Mouse (Mus musculus) retina, adult 2 months (tissue): ENCODE results near the gene Abhd6.
"Not testable (repeated sequence)": the region's sequence is repeated elsewhere in the genome, so short reads cannot be mapped to it uniquely, and the experiment has no call there.

Experiments used
- DNase-seq: peaks from one replicate; pipeline ENCODE4 v3.0.0-alpha.2; 2012; ENCODE audit warnings: low read depth, low spot score

Gene Abhd6

DNA sequence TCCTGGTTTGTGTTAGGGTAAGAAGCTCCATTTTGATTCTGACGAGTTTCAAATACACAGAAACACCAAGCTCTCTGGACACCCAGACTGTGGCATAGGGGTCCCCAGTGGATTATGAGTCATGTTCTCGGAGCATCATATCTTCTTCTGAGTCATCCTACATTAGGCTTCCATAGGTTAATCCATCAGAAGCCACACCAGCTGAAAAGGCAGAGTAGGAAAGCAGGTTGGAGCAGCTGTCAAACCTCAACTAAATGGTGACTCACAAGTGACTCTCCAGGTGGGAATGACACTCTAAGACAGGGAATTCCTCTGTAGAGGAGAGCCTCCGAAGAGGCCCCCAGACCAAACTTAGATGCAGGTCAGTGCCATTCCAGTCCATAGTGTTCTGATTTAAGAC, 3.7 kb upstream of the Abhd6 start:
- no peak for DNase-seq

DNA sequence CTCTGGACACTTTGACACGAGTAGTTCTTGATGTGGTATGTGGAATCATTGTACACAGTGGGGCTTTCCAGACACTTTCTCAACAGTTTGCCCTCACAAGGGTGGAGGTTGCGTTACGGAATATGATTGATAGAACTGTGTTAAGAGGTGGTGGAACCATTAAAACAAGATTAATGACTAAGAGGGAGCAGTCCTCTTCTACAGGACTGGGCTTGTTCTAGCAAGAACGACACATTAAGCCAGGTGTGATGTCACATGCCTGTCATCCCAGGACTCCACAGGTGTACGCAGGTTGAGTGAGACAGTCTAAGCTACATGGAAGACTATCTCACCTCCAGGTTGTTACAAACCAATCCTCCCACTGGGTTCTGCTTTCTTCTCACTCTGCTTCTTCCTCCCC, 3.3 kb upstream of the Abhd6 start:
- no peak for DNase-seq

DNA sequence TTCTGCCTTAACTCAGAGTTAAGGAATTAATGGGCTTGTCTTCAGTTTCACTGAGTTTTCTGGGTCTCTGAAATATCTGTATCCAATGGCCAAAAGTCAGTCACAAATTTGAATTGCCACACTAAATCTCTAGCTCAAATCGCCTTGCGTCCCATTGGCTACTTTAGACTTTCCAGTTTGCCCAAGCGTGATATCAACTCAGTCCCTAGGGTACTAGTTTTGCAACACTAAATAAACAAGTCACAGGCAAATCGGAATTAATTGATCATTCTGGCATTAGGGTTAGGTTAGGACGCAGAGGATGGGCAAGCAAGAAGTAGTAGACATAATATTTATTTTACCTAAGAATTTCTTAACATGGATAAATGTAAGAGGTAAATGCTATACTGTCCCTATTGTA, 2.5 kb upstream of the Abhd6 start:
- DNase-seq: no peak

DNA sequence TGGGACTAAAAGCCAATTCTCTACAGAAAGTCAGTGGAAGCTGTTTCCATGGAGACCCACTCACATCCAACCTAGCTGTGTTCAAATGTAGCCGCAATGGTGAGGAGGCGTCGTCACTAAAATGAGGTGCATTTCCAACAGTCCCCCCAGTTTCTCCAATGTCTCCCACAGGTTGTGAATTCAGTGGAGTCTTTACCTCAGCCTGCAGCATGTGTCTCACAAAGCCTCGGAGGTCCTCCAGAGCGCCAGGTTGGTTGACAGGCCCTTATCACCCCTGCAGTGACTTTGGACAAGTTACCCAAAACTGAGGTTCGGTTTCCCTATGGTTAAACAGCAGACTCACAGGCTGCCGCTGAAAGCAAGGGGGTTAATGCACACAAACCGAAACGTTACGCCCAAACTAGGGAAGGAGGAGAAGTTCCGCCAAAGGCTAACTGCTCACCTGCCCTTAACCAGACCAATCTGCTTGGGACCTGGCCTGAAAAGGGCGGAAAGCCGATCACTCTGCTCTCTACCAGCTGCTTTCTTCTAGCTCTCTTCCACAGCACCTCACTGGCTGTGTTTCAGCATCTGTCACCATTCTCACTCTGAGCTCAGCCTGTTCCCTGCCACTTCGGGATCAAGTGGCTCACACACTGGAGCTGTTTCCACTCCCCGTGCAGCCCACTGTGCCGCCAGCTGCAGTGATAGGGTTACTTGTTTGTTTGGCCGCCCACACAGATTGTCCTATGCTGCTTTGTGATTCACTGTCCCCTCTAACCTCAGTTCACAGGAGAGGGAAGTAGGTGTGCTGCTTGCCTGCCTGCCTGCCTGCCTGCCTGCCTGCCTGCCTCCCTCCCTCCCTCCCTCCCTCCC, 1.6 kb upstream of the Abhd6 start:
- DNase-seq: no peak

DNA sequence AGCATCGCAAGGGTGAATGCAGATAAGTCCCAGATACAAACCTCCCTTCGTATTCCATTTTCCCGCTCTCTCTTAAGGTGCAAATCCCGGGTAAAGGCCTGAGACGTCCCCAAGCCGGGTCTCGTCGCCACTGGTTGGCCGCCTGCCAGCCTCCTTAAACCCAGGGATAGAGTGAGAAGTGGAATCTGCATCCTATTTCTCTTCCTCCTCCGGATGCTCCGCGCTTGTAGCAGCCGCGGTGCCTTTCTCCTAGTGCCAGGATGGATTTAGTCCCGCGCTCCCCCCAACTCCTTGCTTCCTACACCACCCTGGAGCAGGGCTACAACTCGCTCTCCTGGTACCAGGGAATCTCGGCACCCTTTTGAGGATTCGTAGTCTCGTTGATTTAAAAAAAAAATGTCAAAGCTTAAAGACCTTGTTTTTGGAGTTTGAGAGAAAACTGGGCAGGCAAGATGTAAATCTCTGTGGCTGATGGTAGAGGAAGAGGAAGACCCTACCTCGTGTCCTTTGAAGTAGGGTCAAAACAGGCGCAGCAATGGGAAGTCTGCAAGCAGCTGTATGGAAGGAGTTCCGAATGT, 480 bp downstream of the Abhd6 start:
- DNase-seq: peak; percentile 33

DNA sequence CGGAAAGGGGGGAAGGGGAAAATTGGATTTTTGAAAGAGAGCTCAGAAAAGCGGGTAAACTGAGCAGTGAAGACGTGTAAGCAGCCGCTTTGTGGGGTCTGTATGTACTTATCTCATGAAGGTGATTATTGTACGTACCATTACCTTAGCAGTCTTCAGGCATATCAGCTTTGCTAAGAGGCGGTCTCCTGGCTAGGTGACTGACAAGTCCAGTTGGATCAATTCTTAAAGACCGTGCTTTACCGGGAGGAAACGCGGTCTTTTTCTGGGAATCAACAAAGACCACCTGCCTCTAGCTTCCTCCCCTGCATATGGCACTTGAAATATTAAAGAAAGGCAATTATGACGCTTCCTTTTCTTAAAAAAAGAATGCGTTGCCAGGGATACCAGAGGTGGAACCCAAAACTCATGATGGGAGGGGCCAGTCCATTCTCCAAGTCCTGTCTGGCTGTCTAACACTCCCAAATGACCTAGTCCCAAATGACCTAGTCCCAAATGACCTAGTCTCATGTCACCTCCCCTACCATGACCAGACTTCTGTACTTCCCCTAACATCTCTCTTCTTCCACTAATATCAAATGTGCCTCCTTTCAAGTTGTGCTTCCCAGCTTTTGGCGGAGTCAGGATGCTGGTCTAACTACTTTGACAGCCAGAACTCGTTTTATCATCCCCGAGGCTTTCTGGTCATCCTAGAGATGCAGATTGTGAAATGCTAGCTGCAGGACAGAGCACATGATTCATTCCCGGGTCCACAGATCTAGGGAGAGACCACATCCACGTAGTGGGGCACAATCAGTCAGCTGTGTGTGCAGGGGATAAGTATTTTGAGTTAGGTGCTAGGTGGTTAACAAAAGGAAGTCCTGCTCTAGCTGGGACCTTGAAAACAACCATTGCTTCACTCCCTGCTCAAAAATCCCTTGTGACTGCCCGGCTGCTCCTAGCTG, 1.3 kb downstream of the Abhd6 start:
- DNase-seq: no peak

DNA sequence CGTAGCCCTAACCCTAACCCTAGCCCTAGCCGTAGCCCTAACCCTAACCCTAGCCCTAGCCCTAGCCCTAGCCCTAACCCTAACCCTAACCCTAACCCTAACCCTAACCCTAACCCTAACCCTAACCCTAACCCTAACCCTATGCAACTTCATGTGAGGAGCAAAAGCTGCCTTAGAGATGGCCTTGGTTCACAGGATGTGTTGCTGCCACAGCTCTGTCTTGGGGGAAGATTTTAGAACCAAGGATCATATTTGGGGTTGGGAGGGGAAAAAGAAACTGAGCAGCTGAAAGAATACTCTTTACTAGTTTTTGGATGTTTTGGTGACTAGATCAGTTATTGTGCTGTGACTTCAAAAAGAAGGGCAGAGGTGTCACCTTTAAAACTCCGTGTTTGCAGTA, 3.4 kb downstream of the Abhd6 start:
- DNase-seq: not testable (repeated sequence)

DNA sequence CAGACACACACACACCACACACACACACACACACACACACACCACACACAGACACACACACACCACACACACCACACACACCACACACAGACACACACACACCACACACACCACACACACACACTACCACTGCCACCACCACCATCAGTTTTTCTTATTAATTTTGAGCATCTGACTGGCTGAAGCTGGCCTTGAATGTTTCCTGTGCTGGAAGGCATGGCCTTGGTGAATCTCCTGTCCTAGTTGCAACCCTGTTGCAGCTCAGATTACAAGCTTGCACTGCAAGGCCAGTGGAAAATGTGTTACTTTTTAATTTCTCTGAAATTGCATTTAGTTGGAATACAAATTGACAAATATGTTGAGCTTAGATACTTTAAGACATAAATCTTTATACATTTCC, 4.4 kb downstream of the Abhd6 start:
- DNase-seq: no peak

DNA sequence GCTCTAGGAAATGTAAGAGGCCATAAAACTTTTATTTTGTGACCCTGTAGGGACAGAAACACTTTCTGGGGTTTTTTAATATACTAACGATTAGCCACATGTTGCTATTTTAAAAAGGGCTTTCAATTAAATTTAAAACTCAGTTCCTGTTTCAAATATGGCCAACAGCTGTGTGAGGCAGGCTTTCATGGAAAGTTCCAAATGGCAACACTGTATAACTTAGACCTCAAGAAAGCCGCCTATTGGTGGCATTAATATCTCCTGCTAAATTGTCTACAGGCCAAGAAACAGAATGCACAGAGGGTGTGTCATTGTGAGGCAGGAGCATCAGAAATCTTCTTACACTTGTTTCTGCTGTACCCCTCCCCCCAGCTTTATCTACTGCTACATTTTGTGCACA, 4.8 kb downstream of the Abhd6 start:
- DNase-seq: no peak

DNA sequence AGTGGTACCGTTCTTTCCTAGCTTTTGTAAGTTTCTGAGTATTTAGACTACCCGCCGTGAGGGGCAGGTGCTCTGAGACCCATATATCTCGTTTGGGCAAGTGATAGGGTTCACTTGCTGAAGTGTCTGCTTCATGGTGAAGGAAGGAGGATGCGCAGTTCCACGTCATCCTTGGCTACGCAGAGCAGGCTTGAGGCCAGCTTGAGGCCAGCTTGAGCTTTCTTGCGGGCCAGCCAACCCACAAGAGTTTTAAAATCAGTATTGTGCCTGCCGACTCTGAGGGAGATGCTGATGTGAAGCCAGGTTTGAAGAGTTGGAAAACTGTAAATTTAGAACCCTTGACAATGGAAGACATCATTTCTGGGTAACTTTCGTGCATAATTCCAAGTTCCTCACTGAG, 5.2 kb downstream of the Abhd6 start:
- DNase-seq: no peak

DNA sequence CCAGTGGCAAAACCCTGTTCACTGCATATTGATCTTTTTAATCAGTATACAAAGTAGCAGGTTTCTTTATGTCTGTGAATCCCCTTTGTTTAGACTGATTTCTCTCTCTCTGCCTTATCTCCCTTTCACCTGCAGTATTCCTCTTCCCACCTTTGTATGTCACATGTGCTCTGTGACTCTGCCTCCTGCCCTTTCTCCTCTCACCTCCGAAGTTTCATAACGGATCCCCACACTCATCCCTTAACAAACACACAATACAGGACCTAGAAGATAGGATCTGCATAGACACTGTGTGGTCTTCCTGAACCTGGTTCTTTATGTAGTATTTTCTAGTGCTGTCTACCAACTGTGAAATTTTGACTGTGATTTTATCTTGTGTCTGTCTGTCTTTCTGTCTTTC, 8.6 kb downstream of the Abhd6 start:
- no peak for DNase-seq

DNA sequence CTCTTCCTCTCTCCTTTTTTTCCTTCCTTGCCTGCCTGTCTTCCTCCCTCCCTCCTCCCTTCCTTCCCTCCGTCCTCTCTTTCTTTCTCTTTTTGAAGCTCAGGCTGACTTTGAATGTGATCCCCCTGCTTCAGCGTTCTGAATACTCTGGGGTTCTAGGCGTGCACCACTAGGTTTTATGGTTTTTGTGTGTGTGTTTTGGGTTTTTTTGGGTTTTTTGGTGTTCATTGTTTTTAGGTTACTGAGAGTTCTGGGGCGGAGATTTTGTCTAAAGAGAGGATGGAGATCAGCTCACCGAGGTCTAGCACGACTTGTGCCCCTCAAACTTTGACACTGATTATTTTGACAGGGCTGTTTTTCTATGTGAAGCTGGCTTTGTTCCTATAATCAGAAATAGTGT, 9.2 kb downstream of the Abhd6 start:
- no peak for DNase-seq

DNA sequence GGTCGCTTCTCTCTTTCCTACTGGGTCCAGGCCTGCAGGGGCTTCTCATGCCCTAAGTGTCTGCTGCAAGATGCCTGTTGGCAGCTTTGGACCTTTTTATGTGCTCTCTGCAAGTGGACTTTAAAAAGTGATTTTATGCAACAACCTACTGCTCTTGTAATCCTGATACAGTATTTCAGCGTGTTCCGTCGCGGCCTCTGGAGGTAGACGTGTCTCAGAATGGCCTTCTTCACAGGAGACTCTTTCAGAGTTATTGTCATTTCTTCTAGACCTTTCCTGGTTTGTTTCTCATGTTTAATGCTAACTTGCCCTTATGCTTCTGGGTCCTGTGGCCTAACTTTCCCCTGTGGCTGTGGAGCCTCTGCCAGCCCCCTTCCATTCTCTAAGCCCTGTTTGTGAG, 13.1 kb downstream of the Abhd6 start:
- DNase-seq: no peak

DNA sequence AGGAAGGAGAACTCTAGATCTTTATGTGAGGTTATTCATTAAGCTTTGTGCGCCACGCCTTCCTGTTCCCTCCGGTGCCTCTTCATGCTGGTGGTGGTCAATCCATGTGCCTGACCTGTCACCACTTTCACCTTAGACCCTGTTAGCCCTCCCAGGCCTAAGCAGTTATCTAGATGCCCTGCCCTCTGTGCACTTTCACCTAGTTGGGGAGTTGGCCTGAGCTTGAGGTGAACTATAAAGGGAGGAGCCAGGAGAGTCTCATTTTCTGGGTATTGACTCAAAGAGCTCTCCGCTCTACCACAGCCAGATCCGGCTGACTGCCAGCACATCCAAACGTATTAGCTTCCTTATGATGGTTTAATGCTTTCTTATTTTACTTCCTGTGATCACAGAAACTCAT, 13.6 kb downstream of the Abhd6 start:
- no peak for DNase-seq

DNA sequence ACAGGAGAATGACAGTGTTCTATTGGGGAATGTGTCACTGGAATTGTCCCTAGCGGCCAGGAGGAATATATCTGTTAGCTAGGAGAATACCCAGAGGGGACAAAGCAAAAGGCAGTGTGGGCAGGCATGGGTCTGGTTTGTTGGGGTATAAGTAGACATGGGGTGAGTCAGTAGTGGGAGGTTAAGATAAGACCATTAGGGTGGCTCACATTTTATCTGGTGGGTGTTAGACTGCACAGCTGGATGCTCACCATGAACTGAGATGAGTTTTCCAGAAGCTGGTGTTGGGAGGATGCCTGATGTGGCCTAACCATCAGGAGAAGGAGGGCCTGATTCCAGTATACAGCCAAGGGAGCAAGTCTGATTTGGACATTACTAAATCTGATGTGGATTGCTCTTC, 14.2 kb downstream of the Abhd6 start:
- no peak for DNase-seq

DNA sequence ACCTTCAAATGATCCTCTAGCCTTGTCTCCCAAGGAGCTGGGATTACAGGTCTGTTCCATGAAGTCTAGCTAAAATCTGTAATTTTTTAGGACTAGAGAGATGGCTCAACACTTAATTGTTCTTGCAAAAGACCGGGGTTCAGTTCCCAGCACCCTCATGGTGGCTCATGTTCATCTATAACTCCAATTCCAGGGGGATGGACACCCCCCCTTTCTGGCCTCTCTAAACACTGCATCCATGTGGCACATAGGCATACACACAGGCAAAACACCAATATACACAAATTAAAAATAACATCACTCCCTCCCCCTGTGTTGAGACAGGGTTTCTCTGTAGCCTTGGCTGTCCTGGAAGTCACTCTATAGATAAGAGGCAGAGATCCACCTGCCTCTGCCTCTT, 17.3 kb downstream of the Abhd6 start:
- no peak for DNase-seq

DNA sequence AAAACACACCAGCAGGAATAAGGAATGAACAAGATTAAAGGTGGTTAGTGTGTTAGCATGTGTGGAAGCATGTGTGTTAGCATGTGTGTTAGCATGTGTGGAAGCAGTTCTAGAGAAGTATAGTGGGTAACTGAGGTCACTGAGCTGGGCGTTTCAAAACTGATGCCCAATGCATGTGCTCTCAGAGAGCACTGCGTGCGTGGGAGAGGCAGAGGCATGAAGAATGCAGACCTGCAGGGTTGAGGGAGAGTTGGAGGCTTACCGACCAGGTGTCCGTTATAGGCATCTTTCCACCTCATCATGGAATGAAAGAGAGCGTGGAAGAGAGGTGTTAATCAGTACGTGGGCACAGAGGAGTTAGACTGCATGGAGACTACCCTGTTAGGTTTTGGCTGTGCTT, 17.8 kb downstream of the Abhd6 start:
- no peak for DNase-seq

DNA sequence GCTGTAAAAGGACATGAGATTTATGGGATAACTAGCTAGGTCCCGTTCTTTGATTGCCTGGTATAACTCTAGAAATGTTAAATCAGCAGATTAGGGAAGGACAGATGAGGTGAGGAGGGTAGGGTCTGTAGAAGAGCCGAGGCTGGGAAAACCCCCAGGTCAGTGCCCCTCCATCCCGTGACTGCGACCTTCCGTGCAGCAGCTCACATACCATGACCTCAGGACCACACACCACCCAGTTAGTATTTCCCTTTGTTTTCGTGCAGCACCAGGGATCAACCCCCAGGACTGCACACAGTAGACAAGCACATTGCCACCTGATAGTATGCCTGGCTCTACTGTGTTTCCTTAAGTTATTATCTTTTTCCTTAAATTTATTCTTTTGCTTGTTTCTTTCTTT, 21.8 kb downstream of the Abhd6 start:
- DNase-seq: no peak

DNA sequence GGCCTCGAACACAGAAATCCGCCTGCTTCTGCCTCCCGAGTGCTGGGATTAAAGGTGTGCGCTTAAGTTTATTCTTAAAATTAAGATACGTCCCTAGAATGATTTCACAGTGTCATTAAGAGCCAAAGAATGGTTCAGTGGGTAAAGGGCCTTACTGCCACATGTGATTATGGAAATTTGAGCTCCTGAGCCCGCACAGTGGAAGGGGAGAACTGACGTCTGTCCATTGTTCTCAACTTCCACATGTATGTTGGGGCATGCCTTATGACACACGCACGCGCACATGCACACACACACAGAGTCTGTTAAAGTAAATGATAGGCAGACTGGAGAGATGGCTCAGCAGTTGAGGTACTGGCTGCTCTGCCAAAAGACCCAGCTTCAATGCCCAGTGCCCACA, 22.2 kb downstream of the Abhd6 start:
- no peak for DNase-seq

DNA sequence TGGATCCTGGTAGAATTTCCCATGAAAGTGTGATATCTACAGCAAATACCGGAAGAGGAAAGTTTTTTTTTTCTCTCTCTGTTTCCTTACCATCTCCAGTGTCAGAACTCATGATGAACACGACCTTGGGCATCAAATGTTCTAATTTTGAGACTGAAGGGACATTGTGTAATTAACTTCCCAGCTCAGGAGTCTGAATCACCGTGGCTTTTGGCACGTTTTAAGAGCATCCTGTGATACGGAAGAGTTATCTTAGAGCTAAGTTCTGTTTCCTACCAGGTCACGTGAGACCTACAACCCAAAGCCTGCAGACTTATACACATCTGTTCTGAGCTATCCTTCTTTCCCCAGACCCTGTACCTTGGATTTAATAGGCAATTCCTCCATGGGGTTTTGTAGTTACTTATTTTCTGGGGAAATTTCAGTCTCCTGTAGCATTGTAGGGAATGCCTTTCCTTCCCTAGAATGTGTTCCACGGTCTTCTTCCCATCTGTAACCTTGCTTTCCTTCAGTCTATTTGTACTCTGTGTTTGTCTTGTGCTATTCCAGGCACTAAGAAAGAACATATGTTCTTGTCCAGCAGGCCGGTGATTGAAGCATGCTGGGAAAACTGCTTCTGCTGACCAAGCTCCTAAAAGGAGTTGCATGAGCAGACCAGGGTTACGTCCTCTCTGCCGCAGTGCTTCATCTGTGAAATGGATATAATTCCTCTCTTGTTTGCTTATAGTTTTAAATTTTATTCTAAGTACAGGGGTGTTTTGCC, 24.2 kb downstream of the Abhd6 start:
- DNase-seq: no peak

DNA sequence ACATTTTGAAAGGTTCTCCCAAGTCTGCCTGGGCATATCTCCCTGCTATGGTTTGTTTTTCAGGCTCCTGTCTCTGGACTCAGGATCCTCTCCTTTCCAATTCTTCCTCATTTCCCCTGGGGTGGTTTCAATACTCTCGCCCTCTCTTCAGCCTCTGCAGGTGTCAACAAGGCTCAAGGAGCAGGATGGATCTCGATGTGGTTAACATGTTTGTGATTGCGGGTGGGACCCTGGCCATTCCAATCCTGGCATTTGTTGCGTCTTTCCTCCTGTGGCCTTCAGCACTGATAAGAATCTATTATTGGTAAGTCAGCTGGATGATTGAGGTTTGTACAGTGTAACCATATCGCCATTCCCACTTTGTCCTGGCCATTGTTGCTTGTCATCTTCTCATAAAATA, 25.4 kb downstream of the Abhd6 start:
- no peak for DNase-seq

DNA sequence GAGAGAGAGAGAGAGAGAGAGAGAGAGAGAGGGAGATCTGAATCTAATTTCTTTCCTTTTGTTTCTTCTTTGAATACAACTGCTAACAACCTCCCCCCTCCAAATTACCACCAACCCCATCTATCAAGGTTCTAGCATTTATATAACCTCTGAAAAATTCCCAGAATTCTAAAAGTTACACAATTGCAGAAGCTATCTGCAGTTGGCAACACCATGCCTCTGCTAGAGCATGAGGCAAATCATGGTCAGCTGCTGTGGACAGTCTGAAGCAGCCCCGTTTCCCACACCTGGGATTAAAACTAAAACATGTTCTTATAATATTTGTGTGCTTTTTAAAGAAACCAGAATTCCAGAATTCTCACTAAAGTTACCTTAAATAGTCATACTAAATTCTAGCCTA, 27.1 kb downstream of the Abhd6 start:
- no peak for DNase-seq
